Mouse (Mus musculus): Measurements from ENCODE around the gene Gnat1.

The Gnat1 gene

DNA sequence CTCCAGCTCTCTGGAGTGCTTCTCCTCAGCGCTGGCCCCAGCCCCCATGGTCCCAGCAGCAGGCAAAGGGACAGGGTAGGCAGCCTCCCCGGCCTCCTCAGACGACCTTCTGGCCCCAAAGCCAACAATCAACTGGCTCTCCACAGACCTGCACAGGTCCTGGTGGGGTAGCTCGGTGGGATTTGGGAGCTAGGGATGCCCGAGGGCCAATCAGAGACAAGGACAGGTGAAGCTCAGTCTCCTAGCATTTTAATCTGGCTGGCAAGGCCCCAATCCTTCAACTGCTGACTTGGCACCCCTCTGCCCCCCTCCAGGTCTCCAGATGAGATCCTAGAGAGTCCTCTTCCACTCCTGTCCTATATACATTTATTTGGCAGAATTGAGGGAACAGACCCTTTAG is at the start of gene Gnat1:
Gene Gnat1, minus strand, starts transcription at position 212 of the 400 bp plus-strand sequence.
- DNase-seq: no peak

DNA sequence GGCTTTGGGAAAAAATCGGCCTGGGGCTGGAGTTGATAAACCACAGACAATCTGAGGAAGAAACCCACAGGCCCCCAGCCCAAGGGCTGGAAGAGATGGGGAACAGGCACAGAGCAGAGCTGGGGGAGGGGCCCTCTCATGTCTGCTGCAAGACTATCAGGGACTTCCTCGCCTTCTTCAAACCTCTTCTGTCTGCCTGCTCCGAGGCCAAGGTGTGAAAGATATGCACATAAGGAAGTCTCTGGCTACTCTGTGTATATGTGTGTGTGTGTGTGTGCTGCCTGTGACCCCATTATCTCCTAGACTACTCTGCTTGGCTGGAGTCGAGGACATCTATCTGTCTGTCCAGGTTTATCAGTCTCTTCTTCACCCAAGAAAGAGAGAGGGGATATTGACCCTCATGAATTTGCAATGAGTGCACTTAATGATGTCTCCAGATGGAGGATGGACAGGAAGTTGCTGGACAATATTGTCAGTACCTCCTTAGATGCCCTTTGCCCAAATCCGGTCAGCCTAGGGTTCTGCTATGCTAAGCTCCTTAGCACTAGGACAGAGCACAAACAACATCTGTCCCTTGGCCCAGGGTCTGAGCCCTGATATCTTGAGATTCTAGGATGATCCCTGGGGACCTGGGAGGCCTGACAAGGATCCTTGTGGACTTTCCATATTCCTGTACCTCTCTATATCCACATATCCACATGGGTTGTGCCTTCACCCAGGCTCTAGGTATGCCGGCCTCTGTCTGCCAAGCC is 49.6 kb upstream of the Gnat1 start:
- no peak for DNase-seq

DNA sequence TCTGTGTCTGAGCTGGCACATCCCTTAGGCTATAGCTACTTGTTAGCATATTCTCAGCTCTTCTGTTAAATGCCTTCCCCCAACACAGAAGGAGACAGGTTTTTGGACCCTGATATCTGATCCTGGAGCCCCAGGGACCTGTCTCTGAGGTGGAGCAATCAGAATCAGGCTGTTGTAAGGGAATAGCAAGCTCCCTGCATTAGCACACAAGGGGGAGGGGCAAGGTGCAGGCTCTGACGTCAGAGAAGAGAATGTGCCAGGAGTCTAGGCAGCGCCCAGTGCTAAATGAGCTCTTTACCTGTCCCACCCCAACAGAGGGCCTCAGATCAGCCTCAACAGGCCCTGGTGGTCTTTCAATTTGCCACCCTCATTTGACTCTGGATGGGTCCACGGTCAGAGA is 47.5 kb upstream of the Gnat1 start:
- no peak for DNase-seq

DNA sequence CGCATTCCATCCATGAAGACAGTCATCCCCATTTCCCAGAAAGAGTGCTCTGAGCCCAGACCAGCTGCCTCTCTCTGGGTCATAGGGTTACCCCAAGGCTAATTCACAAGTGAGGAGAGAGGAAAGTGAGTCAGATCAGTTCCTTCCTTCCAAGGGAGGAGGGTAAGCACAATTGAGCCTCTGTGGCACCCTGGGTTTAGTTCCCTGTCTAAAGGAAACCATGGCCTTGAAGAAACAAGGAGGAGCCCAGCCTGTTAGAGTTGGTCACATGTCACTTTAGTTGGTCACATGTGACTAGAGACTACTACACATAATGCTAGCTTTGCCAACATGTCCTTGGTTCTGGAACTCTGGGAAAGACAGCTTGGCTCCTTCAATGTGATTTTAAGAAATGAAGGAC is 45.3 kb upstream of the Gnat1 start:
- DNase-seq: no peak

DNA sequence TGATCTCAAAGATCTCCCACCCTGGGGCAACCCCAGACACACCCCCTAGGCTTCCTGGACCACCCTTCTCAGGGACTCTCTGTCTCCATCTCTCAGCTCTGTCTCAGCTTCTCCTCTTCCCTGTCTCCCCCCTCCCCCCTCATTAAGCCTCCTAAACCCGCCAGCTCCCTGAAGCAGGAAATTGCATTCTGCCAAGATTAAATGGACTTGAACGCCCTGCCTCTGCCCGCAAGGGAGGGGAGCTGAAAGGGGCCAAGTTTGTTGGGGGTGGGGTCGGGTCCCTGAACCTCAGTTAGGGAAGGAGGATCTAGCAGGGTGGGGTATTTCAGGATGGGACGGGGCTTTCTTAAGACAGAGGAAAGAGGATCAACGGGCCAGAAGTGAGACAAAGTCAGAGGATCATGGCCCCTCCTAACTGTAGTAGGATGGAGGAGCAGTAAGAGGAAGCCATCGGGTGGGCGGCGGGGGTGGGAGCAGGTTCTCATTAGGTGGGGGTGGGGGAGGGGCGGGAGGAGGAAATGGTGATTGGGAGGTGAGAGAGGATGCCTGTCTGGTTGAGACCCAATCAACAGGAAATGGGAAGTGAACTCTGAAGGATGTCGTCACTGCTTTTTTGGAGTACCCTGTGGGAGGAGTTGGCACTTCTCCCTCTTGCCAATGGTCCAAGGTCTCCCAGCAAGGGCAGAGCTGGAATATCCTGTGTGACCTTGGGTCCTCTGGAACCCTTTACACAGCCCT is 44.5 kb upstream of the Gnat1 start:
- no peak for DNase-seq

DNA sequence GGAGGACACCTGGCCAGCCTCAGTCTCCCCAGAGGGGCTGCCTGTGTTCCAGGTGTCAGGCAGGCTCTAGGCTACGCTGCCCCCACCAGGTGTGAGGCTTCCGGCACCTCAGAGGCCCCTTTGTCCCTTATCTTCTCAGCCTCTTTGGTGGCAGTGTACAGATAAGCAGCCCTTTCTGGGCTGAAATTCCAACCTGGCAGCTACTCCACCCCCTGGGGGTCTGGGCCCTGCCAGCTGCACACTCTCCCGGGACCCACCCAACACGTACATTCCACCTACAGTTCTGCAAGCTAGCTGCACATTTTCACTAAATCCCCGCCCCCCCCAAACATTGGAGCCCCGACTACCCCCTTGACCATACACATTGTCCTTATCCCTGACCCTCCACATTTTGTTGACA is 43.8 kb upstream of the Gnat1 start:
- DNase-seq: no peak

DNA sequence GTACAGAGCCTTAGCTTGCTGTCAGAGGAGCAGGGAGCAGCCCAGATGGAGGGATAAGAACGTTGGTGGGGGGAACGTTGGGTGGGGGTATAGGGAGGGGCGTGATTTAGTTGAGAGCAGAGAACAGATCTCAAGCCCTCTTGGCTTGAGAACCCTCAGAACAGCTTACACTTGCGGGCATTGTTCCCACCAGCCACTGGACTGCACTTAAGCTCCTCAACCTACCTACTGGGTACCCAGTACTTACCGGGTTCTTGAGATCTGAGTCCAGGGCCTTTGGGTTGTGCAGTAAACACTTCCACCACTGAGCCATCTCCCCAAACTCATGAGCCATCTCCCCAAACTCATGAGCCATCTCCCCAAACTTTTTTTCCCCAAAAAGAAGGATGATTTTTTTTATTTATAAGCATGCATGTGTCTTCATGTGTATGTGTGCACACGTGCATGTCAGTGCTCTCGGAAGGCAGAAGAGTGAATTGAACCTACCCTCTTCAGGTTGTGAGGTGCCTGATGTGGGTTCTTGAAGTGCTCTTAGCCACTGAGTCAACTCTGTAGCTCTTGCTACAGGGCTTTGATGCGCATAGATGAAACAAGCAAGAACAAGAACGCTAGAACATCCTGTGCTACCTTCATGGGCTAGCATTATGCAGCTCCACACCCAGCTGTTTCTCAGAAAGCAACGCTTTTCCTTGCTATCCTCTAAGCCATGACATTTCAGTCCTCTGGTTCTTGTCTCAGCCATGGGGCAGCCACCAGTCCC is 39.4 kb upstream of the Gnat1 start:
- no peak for DNase-seq

DNA sequence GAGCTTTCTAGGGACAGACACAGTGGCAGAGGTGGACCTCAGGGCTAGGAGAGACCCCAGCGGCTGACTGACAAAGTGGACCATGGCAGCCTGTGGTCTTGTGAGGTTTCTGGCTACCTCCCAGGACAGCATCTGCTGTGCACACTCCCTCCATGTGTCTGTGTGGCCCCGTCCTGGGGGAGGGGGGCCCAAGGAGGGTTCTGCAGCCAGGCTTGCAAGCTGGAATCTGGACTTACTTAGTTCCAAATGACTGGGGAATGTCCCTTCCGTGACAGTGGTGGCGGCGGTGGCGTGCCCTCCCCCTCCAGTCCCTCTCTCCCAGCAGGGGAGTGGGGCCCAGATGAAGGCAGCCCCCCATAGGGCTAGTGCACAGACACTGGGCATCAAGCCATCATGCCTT is 37.4 kb upstream of the Gnat1 start:
- DNase-seq: no peak

DNA sequence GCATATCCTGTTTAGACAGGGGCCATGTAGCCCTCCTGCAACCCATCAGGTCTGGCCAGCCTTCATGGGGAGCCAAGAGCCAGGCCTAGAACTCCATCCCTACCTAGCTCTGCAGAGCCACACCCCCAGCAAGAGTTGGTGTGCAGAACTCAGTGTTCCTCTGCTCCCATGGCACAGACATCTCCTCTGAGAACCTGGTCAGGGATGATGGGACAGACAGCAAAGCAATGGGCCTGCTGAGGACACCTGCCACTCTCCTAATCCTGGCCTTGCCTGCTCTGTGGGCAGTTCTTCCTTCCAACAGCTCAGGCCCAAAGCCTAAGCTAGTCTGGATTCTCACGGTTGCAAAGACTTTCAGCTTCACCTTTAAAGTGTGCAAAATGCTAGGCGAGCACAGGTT is 36.1 kb upstream of the Gnat1 start:
- DNase-seq: no peak

DNA sequence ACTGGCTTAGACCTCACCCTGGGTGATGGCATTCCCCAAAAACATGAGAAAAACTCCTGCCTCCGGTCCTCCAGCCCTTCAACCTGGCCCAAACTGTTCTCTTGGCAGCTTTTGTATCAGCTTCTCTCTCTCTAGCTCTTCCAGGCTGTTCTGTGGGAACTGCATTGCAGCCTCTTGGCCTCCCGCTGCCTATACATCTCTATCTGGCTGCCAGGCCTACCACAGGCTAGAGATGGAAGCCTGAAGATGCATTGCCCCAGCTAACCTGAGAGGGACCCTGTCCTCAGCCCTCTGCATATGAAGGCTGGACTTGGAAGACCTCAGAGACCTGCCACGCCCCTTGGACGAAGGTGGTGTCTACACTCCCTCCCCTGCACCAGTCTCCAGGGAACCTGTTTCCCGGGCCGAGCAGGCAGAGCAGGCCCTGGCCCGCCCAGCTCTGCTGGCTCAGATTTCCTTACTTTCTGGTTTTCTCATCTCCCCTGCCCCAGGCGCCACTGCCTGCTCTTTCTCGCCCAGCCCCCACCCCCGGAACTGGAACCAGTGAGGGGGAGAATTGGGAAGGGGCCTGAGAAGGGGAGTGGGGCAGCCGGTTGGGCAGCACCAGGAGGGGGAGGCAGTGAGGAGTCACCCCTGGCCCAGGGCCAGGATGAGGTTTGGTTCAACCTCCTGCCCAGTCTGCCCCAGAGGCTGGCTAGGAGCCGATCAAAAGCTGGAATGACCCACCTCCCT is 34.9 kb upstream of the Gnat1 start:
- peak; percentile 71 for DNase-seq

DNA sequence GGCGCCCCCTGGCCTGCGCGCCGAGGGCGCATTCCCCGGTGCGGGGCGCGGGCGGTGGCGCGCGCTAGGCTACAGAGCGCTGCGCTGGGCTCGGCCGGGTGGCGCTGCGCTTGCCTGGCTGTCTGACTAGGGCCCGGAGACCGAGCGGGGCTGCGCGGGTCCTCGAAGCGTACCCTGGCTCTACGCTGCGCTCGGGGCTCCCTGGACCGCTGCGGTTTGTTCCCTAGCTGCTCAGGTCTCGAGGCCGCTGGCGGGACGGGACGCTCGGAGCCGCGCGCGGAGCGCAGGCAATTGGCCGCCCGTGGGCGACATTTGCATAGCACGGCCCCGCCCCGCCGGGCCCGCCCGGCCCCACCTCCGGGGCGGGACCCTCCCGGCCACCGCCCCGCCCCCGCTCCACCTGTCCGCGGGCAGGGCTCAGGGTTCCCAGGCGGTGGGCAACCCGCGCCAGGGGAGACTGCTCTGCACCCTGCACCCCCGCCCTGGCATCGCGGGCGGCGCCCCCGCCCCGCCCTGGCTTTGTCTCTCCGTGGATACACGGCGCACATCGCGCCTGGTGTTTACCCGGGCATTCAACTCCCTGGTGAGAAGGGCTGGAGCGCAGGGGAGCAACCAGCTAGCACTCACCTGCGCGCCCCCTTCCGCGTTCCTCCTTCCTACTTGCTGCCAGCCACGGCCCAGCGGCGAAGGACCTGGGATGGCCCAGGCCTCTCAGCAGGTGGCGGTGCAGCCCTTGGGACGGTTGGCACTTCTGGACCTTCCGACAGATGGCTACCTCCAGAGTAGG is 30.4 kb upstream of the Gnat1 start, which contains the start of gene Sema3f:
Gene Sema3f, minus strand, starts transcription at position 779 of the 787 bp plus-strand sequence.
- peak; percentile 81 for DNase-seq

DNA sequence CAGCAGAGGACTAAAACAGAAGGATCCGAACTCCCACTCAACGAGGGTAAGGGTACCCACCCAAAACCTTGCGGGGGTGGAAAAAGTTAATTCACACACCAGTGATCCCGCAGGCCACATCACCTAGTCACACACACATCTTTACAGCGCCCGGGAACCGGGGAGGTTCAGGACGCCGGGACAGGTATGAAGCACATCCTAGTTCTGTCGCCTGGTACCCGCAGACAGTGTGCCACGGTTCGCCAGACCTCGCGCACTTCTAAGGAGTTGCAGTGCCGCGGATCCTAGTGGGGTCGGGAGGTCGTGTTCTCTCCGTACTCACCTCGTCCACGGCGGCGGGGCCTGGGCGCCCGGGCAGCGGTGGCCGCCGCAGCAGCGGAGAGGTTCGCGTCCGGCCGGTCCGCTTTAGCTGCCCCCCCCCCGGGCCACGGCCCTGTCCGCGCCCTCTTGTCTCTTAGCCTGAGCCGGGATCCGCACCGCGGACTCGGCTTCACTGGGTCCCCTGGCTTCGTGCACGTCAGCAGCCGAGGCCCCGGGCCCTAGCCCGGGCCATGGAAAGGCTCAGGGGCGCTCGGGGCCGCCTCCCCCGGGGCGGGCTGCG is 29.7 kb upstream of the Gnat1 start:
- DNase-seq: no peak

DNA sequence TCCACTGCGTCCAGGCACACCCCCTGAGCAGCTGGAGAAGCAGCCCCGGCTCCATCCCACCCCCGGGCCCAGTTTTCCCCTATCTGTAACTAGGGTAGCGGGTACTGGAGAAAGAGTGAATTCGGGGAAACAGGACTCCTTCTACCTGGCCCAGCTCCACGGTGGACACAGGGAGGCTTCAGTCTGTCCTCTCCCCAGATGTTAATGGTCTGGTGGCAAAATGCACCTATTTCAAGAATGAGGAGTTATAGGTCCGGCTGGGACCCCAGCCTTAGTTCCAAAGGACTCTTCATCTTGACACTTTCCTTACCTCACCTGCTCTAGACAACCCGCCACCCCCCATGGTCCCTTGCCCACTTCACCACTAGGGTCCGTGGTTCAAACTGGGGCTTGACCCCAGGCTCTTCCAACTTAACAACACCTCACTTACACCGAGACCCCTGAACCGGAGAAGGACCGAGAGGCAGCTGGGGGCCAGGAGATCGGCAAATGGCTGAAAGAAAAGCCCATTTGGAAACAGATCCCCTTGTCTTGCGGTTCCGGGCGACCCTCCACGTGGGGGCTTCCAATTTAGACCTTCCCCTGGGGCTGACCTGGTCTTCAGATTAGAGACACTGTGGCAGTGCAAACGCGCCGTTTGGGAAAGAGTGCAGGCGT is 29.1 kb upstream of the Gnat1 start:
- DNase-seq: no peak

DNA sequence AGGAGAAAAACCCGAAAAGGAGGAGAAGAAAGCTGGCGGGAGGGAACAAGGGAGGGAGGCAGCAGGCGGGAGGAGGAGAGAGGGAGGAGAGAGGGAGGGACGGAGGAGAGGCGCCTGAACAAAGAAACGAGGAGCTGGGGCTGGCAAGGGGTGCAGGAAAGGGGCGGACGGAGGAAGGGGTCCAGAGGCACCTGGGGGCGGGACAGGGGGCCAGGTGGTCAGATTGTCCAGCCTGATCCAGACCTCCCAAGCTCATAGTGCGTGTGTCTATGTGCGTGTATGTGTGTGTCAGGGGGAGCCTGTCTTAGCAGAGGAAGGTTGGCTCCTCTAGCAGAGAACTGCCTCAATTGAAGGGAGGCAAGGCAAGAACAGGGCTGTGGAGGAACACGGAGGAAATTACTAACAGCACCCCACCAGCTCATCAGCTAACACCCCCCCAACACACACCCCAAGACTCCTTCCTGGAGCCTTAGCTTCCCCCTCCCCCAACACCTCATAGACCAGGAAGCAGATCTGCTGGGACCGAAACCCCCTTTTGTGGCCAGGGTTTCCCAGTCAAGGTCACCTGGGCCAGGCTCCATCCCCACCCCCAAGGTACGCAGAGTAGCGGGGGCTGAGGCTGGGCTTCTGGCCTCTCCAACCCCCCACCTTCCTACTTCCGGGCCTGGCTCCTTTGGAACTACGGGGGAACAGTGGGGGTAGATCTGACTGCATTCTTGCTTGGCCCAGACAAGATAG is 28.4 kb upstream of the Gnat1 start:
- no peak for DNase-seq

DNA sequence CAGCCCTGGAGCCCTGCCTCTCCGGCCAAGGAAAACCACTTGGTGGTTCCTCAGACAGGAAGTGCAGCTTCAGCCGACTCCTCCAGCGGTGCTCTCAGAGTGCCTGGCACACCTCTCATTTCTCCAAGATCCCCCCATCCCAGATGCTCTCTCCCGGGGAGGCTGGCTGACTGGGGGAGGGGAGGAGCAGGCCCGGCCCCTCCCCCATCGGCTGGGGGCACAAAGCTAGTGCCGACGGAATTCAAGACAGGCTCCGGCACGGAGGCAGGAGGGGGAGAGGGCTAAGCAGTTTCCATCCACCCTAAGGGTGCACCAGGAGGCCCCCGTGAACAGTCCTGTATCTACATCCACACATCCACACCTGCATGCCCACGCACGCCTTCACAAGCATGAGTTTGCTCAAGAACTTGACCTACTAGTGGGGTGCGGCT is 27.3 kb upstream of the Gnat1 start:
- DNase-seq: no peak

DNA sequence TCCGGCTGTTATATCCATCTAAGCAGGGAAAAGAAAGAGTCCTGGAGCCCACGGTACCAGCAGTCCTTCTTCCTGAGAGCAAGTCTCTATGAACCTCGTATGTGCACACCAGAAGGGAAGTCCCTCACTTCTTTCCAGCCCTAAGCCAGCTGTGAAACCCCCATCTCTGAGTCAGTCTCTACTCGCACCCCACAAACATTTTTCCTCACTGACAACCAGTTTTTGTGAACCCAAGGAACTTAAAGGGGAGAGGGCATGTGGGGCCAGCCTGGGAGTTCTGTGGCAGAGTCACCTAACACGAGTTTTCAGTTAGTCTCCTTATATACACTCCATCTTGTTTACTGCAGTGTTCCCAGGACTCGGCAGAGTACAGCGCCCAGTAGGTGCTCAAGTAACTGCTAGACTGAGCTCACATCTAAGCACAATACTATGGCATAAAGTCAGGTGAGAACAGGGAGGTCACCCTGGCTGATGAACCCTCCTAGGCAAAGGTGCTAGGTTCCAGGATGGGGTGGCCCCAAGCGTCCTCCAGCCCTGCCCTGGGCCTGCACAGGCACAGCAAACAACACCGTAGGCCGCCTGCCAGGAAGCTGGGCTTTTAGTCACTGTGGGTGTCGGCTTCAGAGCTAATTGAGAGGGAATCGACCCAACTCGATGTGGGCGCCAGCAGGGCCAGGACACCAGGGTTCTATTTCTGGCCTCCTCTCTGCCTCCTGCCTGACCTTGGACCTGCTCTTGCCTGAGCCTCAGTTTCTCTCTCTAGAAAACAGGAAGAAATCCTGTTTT is 24.0 kb upstream of the Gnat1 start:
- DNase-seq: no peak

DNA sequence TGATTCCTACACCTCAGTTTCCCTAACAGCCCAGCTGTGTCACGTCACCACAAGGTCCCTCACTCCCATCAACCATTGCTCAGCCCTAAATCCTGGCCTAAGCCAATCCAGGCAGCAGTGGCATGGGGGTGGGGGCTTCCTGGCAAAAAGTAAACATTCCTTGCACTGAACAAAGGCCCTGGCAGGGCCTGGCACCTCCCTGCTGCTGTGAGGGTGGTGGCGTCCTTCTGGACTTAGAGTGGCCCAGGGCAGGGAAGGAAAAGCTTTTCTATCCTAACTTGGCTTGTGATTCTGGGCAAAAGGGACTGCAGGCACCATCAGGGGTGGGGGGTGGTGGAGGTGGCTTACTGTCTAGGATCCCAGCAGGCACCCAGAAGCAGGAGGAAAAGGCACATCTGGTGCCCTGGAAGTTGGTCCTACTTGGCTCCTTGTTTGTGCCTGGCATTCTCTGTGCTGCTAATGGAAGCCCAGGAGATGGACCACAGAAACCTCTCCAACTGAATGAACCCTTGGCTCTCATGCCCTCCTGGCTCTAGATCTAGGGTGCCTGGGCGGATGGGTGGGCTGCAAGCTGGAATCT is 23.2 kb upstream of the Gnat1 start:
- no peak for DNase-seq

DNA sequence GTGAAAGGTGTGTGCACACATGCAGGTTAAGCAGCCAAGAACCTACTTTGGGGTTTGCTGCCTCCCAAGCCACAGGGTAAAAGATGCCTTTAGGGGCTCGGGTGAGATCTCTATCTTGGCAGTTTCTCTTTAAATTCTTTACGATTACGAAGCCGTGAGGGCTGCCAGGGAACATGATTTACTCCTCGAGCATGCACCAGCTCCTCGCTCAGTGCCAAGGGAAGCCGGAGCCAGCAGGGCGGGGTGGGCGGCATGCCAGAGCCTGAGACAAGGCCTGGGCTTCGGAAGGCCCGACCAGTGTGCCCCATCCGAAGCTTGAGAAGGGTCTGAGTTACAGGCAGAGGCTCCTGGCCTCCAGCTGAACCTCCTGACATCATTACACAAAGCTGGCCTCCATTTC is 22.1 kb upstream of the Gnat1 start:
- peak; percentile 88 for DNase-seq

DNA sequence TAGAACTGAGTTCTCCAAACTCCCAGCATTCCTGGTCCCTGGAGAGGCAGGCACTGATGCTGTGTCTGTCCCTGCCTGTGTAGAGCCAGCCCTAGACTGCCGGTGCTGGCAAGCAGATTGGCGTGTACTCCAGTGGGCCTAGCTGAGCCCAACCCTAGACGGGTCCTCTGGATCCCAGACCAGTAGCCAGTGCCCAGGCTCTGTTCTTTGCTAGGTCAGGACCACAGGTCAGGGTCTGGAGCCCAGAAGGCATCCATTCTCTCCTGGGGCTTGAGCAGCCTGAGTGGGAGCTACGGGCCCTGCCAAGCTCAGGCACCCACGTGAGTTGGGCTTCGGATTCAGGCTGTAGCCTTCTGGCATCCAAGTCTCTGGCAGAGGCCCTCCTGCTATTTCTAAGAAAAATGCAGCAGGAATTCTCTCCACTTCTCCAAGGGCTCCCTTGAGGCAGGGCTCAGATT is 20.6 kb upstream of the Gnat1 start:
- no peak for DNase-seq
